Mouse (Mus musculus): ENCODE results near the gene Minos1. TPM values are rescaled to one million over a fixed set of nuclear protein-coding genes. Genes with fewer than 3 reads are reported as not detected.

Minos1 gene
- polyA plus RNA-seq, 1 experiment from 2014 or later: 517 TPM

GRCm38 (mm10) chr4:139081270-139081931 is 49.5 kb downstream of the Minos1 start:
- Histone ChIP-seq H3K4me2 (no peak overlapping the region), H3K36me3 (peaks cover 16% of the 10 kb centered on the region), H3K27me3 (peaks cover 14% of the 10 kb centered on the region), H3K27ac (0 out of 2 replicates have a peak overlapping the region, but pooled peaks have one; percentile 28), H3K9ac (no peak overlapping the region), H3K9me3 (no peaks in the 10 kb centered on the region), H3K4me1 (peaks cover 34% of the 10 kb centered on the region), H3K4me3 (no peak overlapping the region)
- no peak for ATAC-seq (ENCODE audit: insufficient number of reproducible peaks, insufficient read depth, low FRiP score, low TSS enrichment, low read depth)
- WGBS: 65% methylated on average over 18 of the region's 18 CpGs

GRCm38 (mm10) chr4:139080259-139080658 is 50.7 kb downstream of the Minos1 start:
- H3K27me3 ChIP-seq: peaks cover 26% of the 10 kb centered on the region
- H3K4me3 ChIP-seq: no peak overlapping the region
- ATAC-seq (ENCODE audit: insufficient number of reproducible peaks, insufficient read depth, low FRiP score, low TSS enrichment, low read depth): no peak
- H3K4me2 ChIP-seq: no peak overlapping the region
- no peaks in the 10 kb centered on the region for H3K9me3 ChIP-seq
- no peak overlapping the region for H3K27ac ChIP-seq
- WGBS: 92% methylated on average over 7 of the region's 7 CpGs
- no peak overlapping the region for H3K9ac ChIP-seq
- peaks cover 30% of the 10 kb centered on the region for H3K4me1 ChIP-seq
- H3K36me3 ChIP-seq: peaks cover 14% of the 10 kb centered on the region

- Histone ChIP-seq H3K27ac (no peak overlapping the region), H3K4me3 (no peak overlapping the region), H3K4me1 (peaks cover 38% of the 10 kb centered on the region), H3K9me3 (no peaks in the 10 kb centered on the region), H3K36me3 (peaks cover 7% of the 10 kb centered on the region), H3K27me3 (peaks cover 34% of the 10 kb centered on the region), H3K4me2 (no peak overlapping the region), H3K9ac (no peak overlapping the region)
- ATAC-seq (ENCODE audit: insufficient number of reproducible peaks, insufficient read depth, low FRiP score, low TSS enrichment, low read depth): no peak
- WGBS: 77% methylated on average over 11 of the region's 11 CpGs
Measured at GRCm38 (mm10) chr4:139079439-139079838, 51.5 kb downstream of the Minos1 start.

GRCm38 (mm10) chr4:139078726-139079125 is 52.2 kb downstream of the Minos1 start:
- no peak for ATAC-seq (ENCODE audit: insufficient number of reproducible peaks, insufficient read depth, low FRiP score, low TSS enrichment, low read depth)
- 11% methylated on average over 4 of the region's 4 CpGs for WGBS
- Histone ChIP-seq H3K27me3 (peaks cover 41% of the 10 kb centered on the region), H3K9ac (no peak overlapping the region), H3K9me3 (no peaks in the 10 kb centered on the region), H3K4me1 (peaks cover 42% of the 10 kb centered on the region), H3K27ac (no peak overlapping the region), H3K4me3 (no peak overlapping the region), H3K4me2 (no peak overlapping the region), H3K36me3 (peaks cover 4% of the 10 kb centered on the region; the same call in 1 of the 2 replicates)

- 36% methylated on average over 2 of the region's 2 CpGs for WGBS
- Histone ChIP-seq H3K9me3 (no peaks in the 10 kb centered on the region), H3K9ac (no peak overlapping the region), H3K27me3 (peaks cover 45% of the 10 kb centered on the region), H3K4me3 (no peak overlapping the region), H3K4me2 (no peak overlapping the region), H3K36me3 (peaks cover 3% of the 10 kb centered on the region; the same call in 1 of the 2 replicates), H3K4me1 (peaks cover 38% of the 10 kb centered on the region), H3K27ac (no peak overlapping the region)
- ATAC-seq (ENCODE audit: insufficient number of reproducible peaks, insufficient read depth, low FRiP score, low TSS enrichment, low read depth): no peak
Measured at GRCm38 (mm10) chr4:139078313-139078712, 52.6 kb downstream of the Minos1 start.

- H3K9ac ChIP-seq: no peak overlapping the region
- no peaks in the 10 kb centered on the region for H3K9me3 ChIP-seq
- H3K4me2 ChIP-seq: peak overlapping the region; percentile 95
- peaks cover 58% of the 10 kb centered on the region for H3K27me3 ChIP-seq
- peaks cover 23% of the 10 kb centered on the region for H3K4me1 ChIP-seq
- ATAC-seq (ENCODE audit: insufficient number of reproducible peaks, insufficient read depth, low FRiP score, low TSS enrichment, low read depth): no peak
- 18% methylated on average over 5 of the region's 5 CpGs for WGBS
- H3K36me3 ChIP-seq: no peaks in the 10 kb centered on the region
- no peak overlapping the region for H3K27ac ChIP-seq
- H3K4me3 ChIP-seq: peak overlapping the region; percentile 65
Measured at GRCm38 (mm10) chr4:139075915-139076314, 55.0 kb downstream of the Minos1 start.

GRCm38 (mm10) chr4:139075041-139075711 is 55.7 kb downstream of the Minos1 start, which contains the start of gene Htr6:
TSS of gene Htr6 (minus strand) at chr4:139075570.
- Histone ChIP-seq H3K36me3 (no peaks in the 10 kb centered on the region), H3K4me3 (peak within 1 kb of the TSS; percentile 65), H3K9me3 (no peaks in the 10 kb centered on the region), H3K27me3 (peaks cover 63% of the 10 kb centered on the region), H3K4me2 (peak within 1 kb of the TSS; percentile 95), H3K27ac (no peak within 1 kb of the TSS), H3K9ac (peak within 1 kb of the TSS; percentile 73), H3K4me1 (peaks cover 23% of the 10 kb centered on the region)
- no peak for ATAC-seq (ENCODE audit: insufficient number of reproducible peaks, insufficient read depth, low FRiP score, low TSS enrichment, low read depth)
- WGBS: under 1% methylated on average over 72 of the region's 77 CpGs

GRCm38 (mm10) chr4:139074060-139074459 is 56.9 kb downstream of the Minos1 start:
- WGBS: 19% methylated on average over 29 of the region's 29 CpGs
- Histone ChIP-seq H3K9ac (peak overlapping the region; percentile 73; the same call in 1 of the 2 replicates), H3K4me2 (peak overlapping the region; percentile 95), H3K9me3 (no peaks in the 10 kb centered on the region), H3K36me3 (no peaks in the 10 kb centered on the region), H3K27me3 (peaks cover 72% of the 10 kb centered on the region), H3K4me1 (peaks cover 23% of the 10 kb centered on the region), H3K27ac (no peak overlapping the region), H3K4me3 (peak overlapping the region; percentile 65)
- ATAC-seq (ENCODE audit: insufficient number of reproducible peaks, insufficient read depth, low FRiP score, low TSS enrichment, low read depth): no peak

- Histone ChIP-seq H3K4me2 (no peak overlapping the region), H3K27me3 (peaks cover 27% of the 10 kb centered on the region), H3K9ac (no peak overlapping the region), H3K9me3 (no peaks in the 10 kb centered on the region), H3K4me3 (no peak overlapping the region), H3K4me1 (no peaks in the 10 kb centered on the region), H3K36me3 (no peaks in the 10 kb centered on the region), H3K27ac (no peak overlapping the region)
- 47% methylated on average over 4 of the region's 4 CpGs for WGBS
- no peak for ATAC-seq (ENCODE audit: insufficient number of reproducible peaks, insufficient read depth, low FRiP score, low TSS enrichment, low read depth)
Measured at GRCm38 (mm10) chr4:139068287-139068686, 62.6 kb downstream of the Minos1 start.

GRCm38 (mm10) chr4:139064831-139065230 is 66.1 kb downstream of the Minos1 start:
- no peaks in the 10 kb centered on the region for H3K9me3 ChIP-seq
- no peak overlapping the region for H3K4me2 ChIP-seq
- H3K9ac ChIP-seq: no peak overlapping the region
- H3K27ac ChIP-seq: no peak overlapping the region
- WGBS: 87% methylated on average over 5 of the region's 5 CpGs
- H3K4me1 ChIP-seq: no peaks in the 10 kb centered on the region
- no peaks in the 10 kb centered on the region for H3K36me3 ChIP-seq
- H3K4me3 ChIP-seq: no peak overlapping the region
- peaks cover 6% of the 10 kb centered on the region for H3K27me3 ChIP-seq
- no peak for ATAC-seq (ENCODE audit: insufficient number of reproducible peaks, insufficient read depth, low FRiP score, low TSS enrichment, low read depth)

- 7% methylated on average over 7 of the region's 7 CpGs for WGBS
- no peaks in the 10 kb centered on the region for H3K36me3 ChIP-seq
- H3K4me2 ChIP-seq: no peak overlapping the region
- no peak overlapping the region for H3K27ac ChIP-seq
- H3K27me3 ChIP-seq: no peaks in the 10 kb centered on the region
- H3K9ac ChIP-seq: no peak overlapping the region
- no peak overlapping the region for H3K4me3 ChIP-seq
- no peaks in the 10 kb centered on the region for H3K4me1 ChIP-seq
- no peaks in the 10 kb centered on the region for H3K9me3 ChIP-seq
- no peak for ATAC-seq (ENCODE audit: insufficient number of reproducible peaks, insufficient read depth, low FRiP score, low TSS enrichment, low read depth)
Measured at GRCm38 (mm10) chr4:139059569-139059968, 71.3 kb downstream of the Minos1 start.

GRCm38 (mm10) chr4:139058029-139058428 is 72.9 kb downstream of the Minos1 start:
- no peak overlapping the region for H3K4me2 ChIP-seq
- no peaks in the 10 kb centered on the region for H3K36me3 ChIP-seq
- H3K9me3 ChIP-seq: no peaks in the 10 kb centered on the region
- H3K27me3 ChIP-seq: no peaks in the 10 kb centered on the region
- no peak overlapping the region for H3K9ac ChIP-seq
- ATAC-seq (ENCODE audit: insufficient number of reproducible peaks, insufficient read depth, low FRiP score, low TSS enrichment, low read depth): no peak
- 81% methylated on average over 5 of the region's 5 CpGs for WGBS
- no peak overlapping the region for H3K27ac ChIP-seq
- no peak overlapping the region for H3K4me3 ChIP-seq
- H3K4me1 ChIP-seq: no peaks in the 10 kb centered on the region
